Mouse (Mus musculus): Measurements from ENCODE around the gene Fcgrt. TPM values are rescaled to one million over a fixed set of nuclear protein-coding genes. Genes with fewer than 3 reads are reported as not detected.

The Fcgrt gene
- total and polyA plus RNA-seq, 3 experiments, result 0.27 to 1.7 TPM; not detected in 1

DNA sequence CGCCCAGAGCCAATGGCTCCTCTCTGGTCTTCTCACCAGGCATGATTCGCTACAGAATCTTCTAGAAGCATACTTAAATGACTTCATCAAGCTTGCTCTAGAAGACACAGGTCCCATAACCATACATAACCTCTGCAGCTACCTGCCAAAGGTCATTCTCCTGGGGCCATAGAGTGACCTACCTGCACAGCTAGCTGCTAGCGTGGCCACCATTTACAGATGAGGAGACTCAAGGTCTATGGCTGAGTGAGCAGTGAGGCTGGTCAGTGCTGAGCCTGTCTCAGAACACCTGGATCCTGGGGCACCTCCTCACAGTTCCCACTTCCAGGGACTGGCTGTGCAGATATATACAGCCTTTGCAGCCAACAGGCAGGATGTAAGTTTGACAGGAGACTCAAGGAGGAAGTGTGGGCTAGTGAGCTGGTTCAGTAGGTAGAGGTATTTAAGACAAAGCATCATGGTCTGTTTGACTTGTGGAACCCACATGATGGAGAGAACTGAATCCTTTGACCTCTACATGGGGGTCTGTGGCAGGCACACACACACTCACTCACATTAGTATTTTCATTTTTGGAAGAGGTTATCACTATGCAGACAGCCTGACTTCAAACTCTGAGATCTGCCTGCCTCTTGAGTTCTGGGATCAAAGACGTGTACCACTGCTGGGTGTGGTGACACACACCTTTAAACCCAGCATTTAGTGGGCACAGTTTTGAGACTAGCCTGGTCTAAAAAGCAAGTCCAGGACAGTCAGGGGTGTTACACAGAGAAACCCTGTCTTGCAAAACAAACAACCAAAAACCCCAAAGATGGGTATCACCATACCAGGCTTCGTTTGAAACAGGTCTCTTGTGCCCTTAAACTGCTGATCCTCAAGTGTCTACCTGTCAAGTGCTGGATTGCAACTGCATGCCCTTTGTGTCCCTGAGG, 16.4 kb upstream of the Fcgrt start:
- no peak overlapping the region; the same call in 1 of the 2 replicates for H3K27ac ChIP-seq (ENCODE audit: control insufficient read depth, low read depth, low read length)
- peak; percentile 57 for DNase-seq (ENCODE audit: low read depth, low spot score)
- TF ChIP-seq ELF1 (IDR thresholded peaks at IDR 0.05; ENCODE audit: low read depth, low read length) (no peak), USF2 (IDR thresholded peaks at IDR 0.05; ENCODE audit: borderline replicate concordance in 1 of 2, insufficient read depth in 1 of 2, low read depth in 1 of 2, low read length in 2 of 2) (no peak), NELFE (IDR thresholded peaks at IDR 0.05; ENCODE audit: low read depth, low read length) (no peak), POLR2A (IDR thresholded peaks at IDR 0.05; ENCODE audit: control insufficient read depth in 1 of 2, insufficient read depth in 1 of 2, low read depth in 1 of 2, low read length in 2 of 2, poor library complexity in 1 of 2) (peak in 1 of 2 experiments; percentile 26; a peak in 1 of 4 replicates), MAFK (IDR thresholded peaks at IDR 0.05; ENCODE audit: borderline replicate concordance, low read depth, low read length) (no peak)
- H3K79me2 ChIP-seq (ENCODE audit: control insufficient read depth, insufficient read depth, low read length, poor library complexity), result peaks cover 25% of the 10 kb centered on the region
- no peaks in the 10 kb centered on the region for H3K9me3 ChIP-seq (replicated peaks; ENCODE audit: insufficient read depth, low read length)
- H3K4me3 ChIP-seq (ENCODE audit: control insufficient read depth in 1 of 2, insufficient read depth in 1 of 2, low read depth in 2 of 2, low read length in 2 of 2), result no peak overlapping the region
- peaks cover 3 to 13% of the 10 kb centered on the region in 2 experiments; a peak in 3 of 4 replicates for H3K36me3 ChIP-seq (ENCODE audit: control insufficient read depth in 1 of 2, insufficient read depth in 2 of 2, low read length in 2 of 2)
- H3K27me3 ChIP-seq (ENCODE audit: control insufficient read depth in 1 of 2, insufficient read depth in 2 of 2, low read length in 2 of 2), result no peaks in the 10 kb centered on the region
- H3K4me1 ChIP-seq (ENCODE audit: control insufficient read depth in 1 of 2, insufficient read depth in 2 of 2, low read length in 2 of 2), result peaks cover 0 to 22% of the 10 kb centered on the region in 2 experiments; a peak in 2 of 4 replicates
- no peak overlapping the region for H3K9ac ChIP-seq (ENCODE audit: control insufficient read depth, low read depth, low read length, poor library complexity, severe bottlenecking)

DNA sequence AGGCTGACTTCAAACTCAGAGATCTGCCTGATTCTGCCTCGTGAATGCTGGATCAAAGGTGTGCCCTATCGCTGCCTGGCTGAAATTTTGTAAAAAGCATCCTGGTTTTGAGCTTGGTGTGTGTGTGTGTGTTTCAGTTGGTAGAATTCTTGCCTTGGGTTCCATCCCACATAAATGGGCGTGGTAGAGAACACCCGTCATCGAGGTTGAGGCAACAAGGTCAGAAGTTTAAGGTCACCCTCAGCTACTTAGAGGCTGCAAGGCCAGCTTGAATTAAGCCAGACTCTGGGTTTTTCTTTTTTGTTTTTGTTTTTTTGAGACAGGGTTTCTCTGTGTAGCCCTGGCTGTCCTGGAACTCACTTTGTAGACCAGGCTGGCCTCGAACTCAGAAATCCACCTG, 14.7 kb upstream of the Fcgrt start:
- peaks cover 3 to 28% of the 10 kb centered on the region in 2 experiments for H3K4me1 ChIP-seq (ENCODE audit: control insufficient read depth in 1 of 2, insufficient read depth in 2 of 2, low read length in 2 of 2)
- H3K9me3 ChIP-seq (replicated peaks; ENCODE audit: insufficient read depth, low read length), result no peaks in the 10 kb centered on the region
- TF ChIP-seq E2F4 (IDR thresholded peaks at IDR 0.05; ENCODE audit: borderline replicate concordance, low read depth, low read length) (no peak), ZMIZ1 (IDR thresholded peaks at IDR 0.05; ENCODE audit: low read depth, low read length) (no peak), POLR2A (IDR thresholded peaks at IDR 0.05; ENCODE audit: control insufficient read depth in 1 of 2, insufficient read depth in 1 of 2, low read depth in 1 of 2, low read length in 2 of 2, poor library complexity in 1 of 2) (no peak), MYB (IDR thresholded peaks at IDR 0.05; ENCODE audit: low read depth, low read length) (no peak), TCF12 (IDR thresholded peaks at IDR 0.05; ENCODE audit: low read depth, low read length) (no peak), MAZ (IDR thresholded peaks at IDR 0.05; ENCODE audit: low read depth, low read length) (no peak), EP300 (IDR thresholded peaks at IDR 0.05; ENCODE audit: low read depth in 1 of 2, low read length in 2 of 2) (no peak), MAX (IDR thresholded peaks at IDR 0.05; ENCODE audit: low read length) (no peak), MXI1 (IDR thresholded peaks at IDR 0.05; ENCODE audit: low read depth, low read length) (no peak), ELF1 (IDR thresholded peaks at IDR 0.05; ENCODE audit: low read depth, low read length) (no peak), MAFK (IDR thresholded peaks at IDR 0.05; ENCODE audit: borderline replicate concordance, low read depth, low read length) (no peak), CTCF (IDR thresholded peaks at IDR 0.05 in 2 of 3, conservative IDR thresholded peaks at IDR 0.05 in 1 of 3; ENCODE audit: control insufficient read depth in 1 of 3, insufficient read depth in 1 of 3, low read depth in 2 of 3, low read length in 3 of 3, poor library complexity in 1 of 3, severe bottlenecking in 1 of 3) (no peak), GATA1 (IDR thresholded peaks at IDR 0.05; ENCODE audit: low read depth, low read length) (no peak), ZNF384 (IDR thresholded peaks at IDR 0.05; ENCODE audit: low read depth, low read length) (no peak), HCFC1 (IDR thresholded peaks at IDR 0.05; ENCODE audit: low read depth, low read length) (no peak), SIN3A (IDR thresholded peaks at IDR 0.05; ENCODE audit: low read length) (no peak)
- no peak for DNase-seq (ENCODE audit: low read depth, low spot score)
- no peak overlapping the region for H3K27ac ChIP-seq (ENCODE audit: control insufficient read depth, low read depth, low read length)
- no peak overlapping the region for H3K4me3 ChIP-seq (ENCODE audit: control insufficient read depth in 1 of 2, insufficient read depth in 1 of 2, low read depth in 2 of 2, low read length in 2 of 2)
- peaks cover 17% of the 10 kb centered on the region for H3K79me2 ChIP-seq (ENCODE audit: control insufficient read depth, insufficient read depth, low read length, poor library complexity)
- H3K27me3 ChIP-seq (ENCODE audit: control insufficient read depth in 1 of 2, insufficient read depth in 2 of 2, low read length in 2 of 2), result no peaks in the 10 kb centered on the region
- H3K9ac ChIP-seq (ENCODE audit: control insufficient read depth, low read depth, low read length, poor library complexity, severe bottlenecking), result no peak overlapping the region
- peaks cover 3 to 17% of the 10 kb centered on the region in 2 experiments; a peak in 3 of 4 replicates for H3K36me3 ChIP-seq (ENCODE audit: control insufficient read depth in 1 of 2, insufficient read depth in 2 of 2, low read length in 2 of 2)
